ENCODE assay signal across 10 mouse cellular contexts in the genomic region with DNA sequence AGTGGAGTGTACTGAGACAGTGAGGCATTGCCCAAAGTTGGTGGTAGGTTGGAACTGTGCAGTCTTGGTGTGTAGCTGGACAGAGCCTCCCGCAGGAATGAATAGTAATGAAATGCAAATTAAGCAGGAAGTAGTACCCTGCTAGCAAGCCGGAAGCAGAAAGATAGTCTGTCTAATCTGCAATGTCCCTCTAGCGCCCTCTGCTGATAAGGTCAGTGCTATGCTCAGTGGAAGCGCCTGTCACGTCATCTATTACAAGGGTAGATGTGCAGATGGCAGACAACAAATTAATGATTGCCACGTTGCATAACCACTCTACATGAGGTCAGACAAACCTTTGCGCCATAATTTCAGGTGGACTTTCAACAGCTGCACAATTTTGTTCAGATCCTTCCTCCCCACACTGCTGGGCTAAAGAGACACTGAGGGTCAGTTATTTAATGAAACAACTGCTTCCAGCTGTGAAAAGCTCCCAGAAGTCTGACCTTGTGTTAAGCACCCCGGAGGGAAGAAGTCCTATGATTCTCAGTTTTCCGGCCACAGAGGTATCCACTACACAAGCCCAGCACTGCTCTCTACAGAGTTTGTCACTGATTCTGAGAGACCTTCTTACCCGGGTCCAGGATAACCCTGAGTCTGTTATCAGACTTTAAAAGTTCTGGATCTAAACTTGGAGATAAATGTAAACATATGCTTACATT.
DNase-seq lines count a peak whose midpoint lies in the region; ATAC-seq and TF ChIP-seq lines count a peak whose summit lies in the region.
"Had no signal": no experiment of that assay in that cellular context is flagged by ENCODE, and none has a peak within 500 bp of the region (broad histone marks: within the 10 kb centered on the region; RNA-seq: fewer than 3 reads in every experiment).

No protein-coding gene starts in this region.

- peak; percentile 53 for DNase-seq in forebrain, embryonic 10.5 days (ENCODE audit: extremely low spot score, low spot score)
- peak; percentile 23 for DNase-seq in right cerebral cortex, postnatal 4 days
- no peak for DNase-seq in right cerebral cortex, postnatal 25 days
- peak; percentile 67 for DNase-seq in kidney, adult 18-20 months
- DNase-seq in lung, adult 2 months, result peak; percentile 21
- DNase-seq in frontal cortex, postnatal 25 days (ENCODE audit: low spot score in 2 of 2), result no peak

- H3K27ac ChIP-seq in forebrain, embryonic 10.5 days, result no peak overlapping the region
- no peak overlapping the region for H3K27ac ChIP-seq in forebrain, embryonic 16.5 days (ENCODE audit: low read length)
- no peak overlapping the region for H3K27ac ChIP-seq in testis, adult 2 months (ENCODE audit: control insufficient read depth, insufficient read depth, low read depth, low read length)
- H3K27ac ChIP-seq: neural tube, embryonic 13.5 days had no signal

- H3K4me1 ChIP-seq in forebrain, embryonic 10.5 days, result peaks cover 30% of the 10 kb centered on the region
- peaks cover 3% of the 10 kb centered on the region; the same call in 1 of the 2 replicates for H3K4me1 ChIP-seq in forebrain, embryonic 16.5 days (replicated peaks; ENCODE audit: control insufficient read depth, insufficient read depth, low read length)
- no peaks in the 10 kb centered on the region for H3K4me1 ChIP-seq in lung, adult 2 months (ENCODE audit: control insufficient read depth, insufficient read depth, low read length)
- H3K4me1 ChIP-seq in testis, adult 2 months (ENCODE audit: control insufficient read depth, insufficient read depth, low read length), result peaks cover 3% of the 10 kb centered on the region; the same call in 1 of the 2 replicates
- H3K4me1 ChIP-seq: neural tube, embryonic 13.5 days had no signal

- ATAC-seq in forebrain, embryonic 16.5 days, result no peak

- H3K27me3 ChIP-seq in forebrain, embryonic 10.5 days (ENCODE audit: poor library complexity, severe bottlenecking), result no peaks in the 10 kb centered on the region
- no peaks in the 10 kb centered on the region for H3K27me3 ChIP-seq in forebrain, embryonic 16.5 days (replicated peaks; ENCODE audit: control insufficient read depth, insufficient read depth, low read length)
- no peaks in the 10 kb centered on the region for H3K27me3 ChIP-seq in testis, adult 2 months (ENCODE audit: control insufficient read depth, insufficient read depth, low read length)
- H3K27me3 ChIP-seq: neural tube, embryonic 13.5 days had no signal

- peaks cover 18% of the 10 kb centered on the region for H3K9me3 ChIP-seq in forebrain, embryonic 10.5 days
- H3K9me3 ChIP-seq in forebrain, embryonic 16.5 days (ENCODE audit: control insufficient read depth, low read length), result no peaks in the 10 kb centered on the region

- peak; percentile 62 for TF ChIP-seq CTCF in lung, adult 2 months (IDR thresholded peaks at IDR 0.05; ENCODE audit: insufficient read depth, low read length)
- peak; percentile 69; the same call in 1 of the 2 replicates for TF ChIP-seq CTCF in testis, adult 2 months (IDR thresholded peaks at IDR 0.05; ENCODE audit: control insufficient read depth, insufficient read depth, insufficient replicate concordance, low read depth, low read length)

- no peak for TF ChIP-seq POLR2A in lung, adult 2 months (IDR thresholded peaks at IDR 0.05; ENCODE audit: borderline replicate concordance, extremely low read depth, low read depth, low read length)
- TF ChIP-seq POLR2A in testis, adult 2 months (IDR thresholded peaks at IDR 0.05; ENCODE audit: control insufficient read depth, low read depth, low read length), result no peak

- H3K9ac ChIP-seq in forebrain, embryonic 16.5 days (replicated peaks; ENCODE audit: low read depth, low read length), result no peak overlapping the region
- H3K9ac ChIP-seq: neural tube, embryonic 13.5 days had no signal

- H3K4me3 ChIP-seq in forebrain, embryonic 10.5 days, result no peak overlapping the region
- H3K4me3 ChIP-seq in forebrain, embryonic 16.5 days (replicated peaks; ENCODE audit: low read length), result no peak overlapping the region
- H3K4me3 ChIP-seq in lung, adult 2 months (replicated peaks; ENCODE audit: extremely low read depth, low read depth, low read length), result no peak overlapping the region
- H3K4me3 ChIP-seq in testis, adult 2 months (ENCODE audit: control insufficient read depth, low read depth, low read length), result no peak overlapping the region; the same call in 1 of the 2 replicates
- H3K4me3 ChIP-seq: neural tube, embryonic 13.5 days had no signal

- WGBS in forebrain, embryonic 10.5 days, result 56% methylated on average over 10 of the region's 10 CpGs
- 66% methylated on average over 10 of the region's 10 CpGs for WGBS in forebrain, embryonic 16.5 days
- 57% methylated on average over 10 of the region's 10 CpGs for WGBS in lung, adult 2 months

- H3K4me2 ChIP-seq in forebrain, embryonic 16.5 days (ENCODE audit: low read length), result no peak overlapping the region
- H3K4me2 ChIP-seq: neural tube, embryonic 13.5 days had no signal

- no peaks in the 10 kb centered on the region; the same call in 1 of the 2 replicates for H3K36me3 ChIP-seq in forebrain, embryonic 10.5 days (replicated peaks)
- no peaks in the 10 kb centered on the region for H3K36me3 ChIP-seq in forebrain, embryonic 16.5 days (ENCODE audit: control insufficient read depth, insufficient read depth)
- H3K36me3 ChIP-seq in testis, adult 2 months (ENCODE audit: control insufficient read depth, insufficient read depth, low read length), result no peaks in the 10 kb centered on the region
- H3K36me3 ChIP-seq: G1E; neural tube, embryonic 13.5 days had no signal

Comparison
In these comparisons a context has a peak if more than half of its experiments do, and no peak if none do; other contexts are left out.
1. DNase-seq: peak in forebrain, embryonic 10.5 days (single experiment), right cerebral cortex, postnatal 4 days (single experiment), kidney, adult 18-20 months (single experiment) and lung, adult 2 months (single experiment); none in right cerebral cortex, postnatal 25 days (single experiment) and frontal cortex, postnatal 25 days (0 of 2).